Mouse (Mus musculus) MEL (cell line): ENCODE data around the gene Defb45. TPM values are rescaled to one million over a fixed set of nuclear protein-coding genes. Genes with fewer than 3 reads are reported as not detected.

ENCODE experiments used
- DNase-seq: peaks from one replicate; pipeline ENCODE4 v3.0.0; 2011; ENCODE audit warnings: low read depth, low spot score
- H3K27ac ChIP-seq: 2 replicates; pipeline ENCODE4 v1.5.1; 2012; ENCODE audit warnings: low read depth, mild to moderate bottlenecking, control low read depth, low read length, moderate library complexity; ENCODE audit not compliant: control insufficient read depth
- H3K27me3 ChIP-seq, 2 experiments: fragments of 150-350 bp in 1 of 2; sonication (generic) in 1 of 2; 2 replicates each; pipeline ENCODE4 v1.6.1; 2012; ENCODE audit warnings: low read length in 2 of 2, mild to moderate bottlenecking in 2 of 2, improper control_type of control experiment in 1 of 2, moderate library complexity in 1 of 2; ENCODE audit not compliant: insufficient read depth in 2 of 2, control insufficient read depth in 1 of 2
- H3K36me3 ChIP-seq, 2 experiments: 2 replicates each; pipeline ENCODE4 v1.6.1; 2012 to 2014; ENCODE audit warnings: low read length in 2 of 2, improper control_type of control experiment in 1 of 2, inconsistent platforms in 1 of 2, mild to moderate bottlenecking in 1 of 2; ENCODE audit not compliant: insufficient read depth in 2 of 2, control insufficient read depth in 1 of 2
- H3K4me1 ChIP-seq, 2 experiments: fragments of 150-350 bp in 1 of 2; sonication (generic) in 1 of 2; 2 replicates each; pipeline ENCODE4 v1.6.1; 2012; ENCODE audit warnings: low read length in 2 of 2, improper control_type of control experiment in 1 of 2, mild to moderate bottlenecking in 1 of 2; ENCODE audit not compliant: insufficient read depth in 2 of 2, control insufficient read depth in 1 of 2
- H3K4me3 ChIP-seq, 2 experiments: fragments of 150-350 bp in 1 of 2; sonication (generic) in 1 of 2; 2 replicates each; pipeline ENCODE4 v1.5.1; 2012; ENCODE audit warnings: low read depth in 2 of 2, low read length in 2 of 2, mild to moderate bottlenecking in 2 of 2, moderate library complexity in 2 of 2, control low read depth in 1 of 2, improper control_type of control experiment in 1 of 2; ENCODE audit not compliant: control insufficient read depth in 1 of 2, insufficient read depth in 1 of 2
- H3K79me2 ChIP-seq: 2 replicates; pipeline ENCODE4 v1.6.1; 2012; ENCODE audit warnings: mild to moderate bottlenecking, low read length, moderate library complexity; ENCODE audit not compliant: control insufficient read depth, poor library complexity, insufficient read depth
- H3K9ac ChIP-seq: 2 replicates; pipeline ENCODE4 v1.6.1; 2012; ENCODE audit warnings: low read depth, mild to moderate bottlenecking, control low read depth, low read length, moderate library complexity; ENCODE audit not compliant: control insufficient read depth, poor library complexity, severe bottlenecking
- H3K9me3 ChIP-seq: fragments of 150-350 bp; sonication (generic); replicated peaks from 2 replicates; pipeline ENCODE4 v1.6.1; 2012; ENCODE audit warnings: mild to moderate bottlenecking, low read length, improper control_type of control experiment, moderate library complexity; ENCODE audit not compliant: insufficient read depth
- EP300 ChIP-seq, 2 experiments: IDR thresholded peaks; 2 replicates each; pipeline ENCODE4 v1.6.1; 2011; ENCODE audit warnings: improper control_type of control experiment in 2 of 2, low read length in 2 of 2, low read depth in 1 of 2, mild to moderate bottlenecking in 1 of 2
- ETS1 ChIP-seq: IDR thresholded peaks from 2 replicates; pipeline ENCODE4 v1.6.1; 2012; ENCODE audit warnings: low read depth, mild to moderate bottlenecking, inconsistent platforms, low read length, improper control_type of control experiment, moderate library complexity
- GABPA ChIP-seq: IDR thresholded peaks from 2 replicates; pipeline ENCODE4 v1.6.1; 2012; ENCODE audit warnings: low read depth, mild to moderate bottlenecking, inconsistent platforms, low read length, improper control_type of control experiment, moderate library complexity
- GATA1 ChIP-seq: IDR thresholded peaks from 2 replicates; pipeline ENCODE4 v1.6.1; 2011; ENCODE audit warnings: low read depth, low read length, improper control_type of control experiment
- JUND ChIP-seq: IDR thresholded peaks from 2 replicates; pipeline ENCODE4 v1.6.1; 2011; ENCODE audit warnings: low read depth, mild to moderate bottlenecking, improper control_type of control experiment, low read length
- KAT2A ChIP-seq: conservative IDR thresholded peaks from 2 replicates; pipeline ENCODE4 v1.6.1; 2012; ENCODE audit warnings: low read depth, low read length, improper control_type of control experiment, inconsistent platforms
- MAZ ChIP-seq: IDR thresholded peaks from 2 replicates; pipeline ENCODE4 v1.6.1; 2012; ENCODE audit warnings: low read depth, mild to moderate bottlenecking, inconsistent platforms, low read length, improper control_type of control experiment
- MEF2A ChIP-seq: IDR thresholded peaks from 2 replicates; pipeline ENCODE4 v1.6.1; 2014; ENCODE audit warnings: low read depth, mild to moderate bottlenecking, inconsistent platforms, low read length, improper control_type of control experiment; ENCODE audit not compliant: poor library complexity, insufficient replicate concordance, severe bottlenecking; ENCODE audit errors: extremely low read depth
- MXI1 ChIP-seq: IDR thresholded peaks from 2 replicates; pipeline ENCODE4 v1.6.1; 2011; ENCODE audit warnings: mild to moderate bottlenecking, low read depth, low read length, improper control_type of control experiment
- MYB ChIP-seq: IDR thresholded peaks from 2 replicates; pipeline ENCODE4 v1.6.1; 2011; ENCODE audit warnings: mild to moderate bottlenecking, low read depth, low read length, improper control_type of control experiment
- NELFE ChIP-seq: IDR thresholded peaks from 2 replicates; pipeline ENCODE4 v1.6.1; 2011; ENCODE audit warnings: low read depth, low read length, improper control_type of control experiment
- POLR2A ChIP-seq, 2 experiments: IDR thresholded peaks; 2 replicates each; pipeline ENCODE4 v1.6.1; 2011 to 2012; ENCODE audit warnings: low read length in 2 of 2, mild to moderate bottlenecking in 2 of 2, control low read depth in 1 of 2, improper control_type of control experiment in 1 of 2, low read depth in 1 of 2, moderate library complexity in 1 of 2; ENCODE audit not compliant: control insufficient read depth in 1 of 2, insufficient read depth in 1 of 2, poor library complexity in 1 of 2
- POLR2AphosphoS5 ChIP-seq: IDR thresholded peaks from 2 replicates; pipeline ENCODE4 v1.6.1; 2012; ENCODE audit warnings: low read depth, borderline replicate concordance, mild to moderate bottlenecking, inconsistent platforms, low read length, moderate library complexity, mixed read lengths
- TAL1 ChIP-seq: IDR thresholded peaks from 2 replicates; pipeline ENCODE4 v1.6.1; 2012; ENCODE audit warnings: mild to moderate bottlenecking, inconsistent platforms, low read length, moderate library complexity, mixed read lengths
- UBTF ChIP-seq: IDR thresholded peaks from 2 replicates; pipeline ENCODE4 v1.6.1; 2012; ENCODE audit warnings: low read depth, mild to moderate bottlenecking, inconsistent platforms, low read length, improper control_type of control experiment, moderate library complexity, borderline replicate concordance; ENCODE audit not compliant: insufficient read depth
- USF1 ChIP-seq: IDR thresholded peaks from 2 replicates; pipeline ENCODE4 v1.6.1; 2014; ENCODE audit warnings: low read depth, mild to moderate bottlenecking, inconsistent platforms, low read length, improper control_type of control experiment, moderate library complexity
- USF2 ChIP-seq, 2 experiments: IDR thresholded peaks; 2 replicates each; pipeline ENCODE4 v1.6.1; 2011 to 2012; ENCODE audit warnings: improper control_type of control experiment in 2 of 2, low read length in 2 of 2, borderline replicate concordance in 1 of 2, inconsistent platforms in 1 of 2, low read depth in 1 of 2, mild to moderate bottlenecking in 1 of 2; ENCODE audit not compliant: insufficient read depth in 1 of 2
- ZC3H11A ChIP-seq: IDR thresholded peaks from 2 replicates; pipeline ENCODE4 v1.6.1; 2012; ENCODE audit warnings: low read depth, mild to moderate bottlenecking, inconsistent platforms, low read length, improper control_type of control experiment
- ZKSCAN1 ChIP-seq: IDR thresholded peaks from 2 replicates; pipeline ENCODE4 v1.6.1; 2012; ENCODE audit warnings: low read depth, mild to moderate bottlenecking, inconsistent platforms, low read length, improper control_type of control experiment, moderate library complexity
- ZMIZ1 ChIP-seq: IDR thresholded peaks from 2 replicates; pipeline ENCODE4 v1.6.1; 2012; ENCODE audit warnings: low read depth, mild to moderate bottlenecking, inconsistent platforms, low read length, improper control_type of control experiment, moderate library complexity
- ZNF384 ChIP-seq: IDR thresholded peaks from 2 replicates; pipeline ENCODE4 v1.6.1; 2012; ENCODE audit warnings: low read depth, mild to moderate bottlenecking, inconsistent platforms, low read length, improper control_type of control experiment
- polyA plus RNA-seq, 2 experiments: library from polyadenylated mRNA; stranded (reverse) in 1 of 2; unstranded in 1 of 2; fragments of >175 nt in 1 of 2; fragments of >200 nt in 1 of 2; gene quantifications; 2 replicates each; pipeline versions ENCODE4 v1.2.1 to v1.2.4; 2012; ENCODE audit warnings: low replicate concordance in 2 of 2, low read depth in 1 of 2; ENCODE audit not compliant: insufficient read length in 2 of 2, insufficient read depth in 1 of 2, missing spikeins in 1 of 2
- total RNA-seq: library from RNA; depleted of rRNA; stranded (reverse); fragments of 300-350 nt; gene quantifications from 2 replicates; pipeline ENCODE4 v1.2.3, GENCODE M21; 2012

The Defb45 gene
- total and polyA plus RNA-seq, 3 experiments: not detected

- Histone ChIP-seq H3K27me3 (no peaks in the 10 kb centered on the region; a peak in 1 of 4 replicates), H3K4me3 (no peak overlapping the region), H3K4me1 (no peaks in the 10 kb centered on the region), H3K79me2 (no peaks in the 10 kb centered on the region), H3K27ac (no peak overlapping the region), H3K36me3 (no peaks in the 10 kb centered on the region), H3K9me3 (no peaks in the 10 kb centered on the region), H3K9ac (no peak overlapping the region)
- TF ChIP-seq MAZ (no peak), NELFE (no peak), ZKSCAN1 (no peak), MYB (no peak), ZNF384 (no peak), USF1 (no peak), POLR2A (IDR thresholded peaks at IDR 0.05; ENCODE audit: control insufficient read depth in 1 of 2, insufficient read depth in 1 of 2, low read depth in 1 of 2, low read length in 2 of 2, poor library complexity in 1 of 2) (no peak), ZC3H11A (no peak), ETS1 (no peak), GABPA (no peak), MEF2A (no peak), ZMIZ1 (no peak), GATA1 (no peak), EP300 (IDR thresholded peaks at IDR 0.05; ENCODE audit: low read depth in 1 of 2, low read length in 2 of 2) (no peak)
- DNase-seq: no peak
Observed at GRCm38 (mm10) chr2:152624566-152624965, 25.4 kb upstream of the Defb45 start.

- DNase-seq: no peak
- H3K27ac ChIP-seq: no peak within 1 kb of the TSS
- H3K79me2 ChIP-seq: no peaks in the 10 kb centered on the region
- peaks cover 0 to 1% of the 10 kb centered on the region in 2 experiments; a peak in 1 of 4 replicates for H3K27me3 ChIP-seq
- no peak within 1 kb of the TSS for H3K4me3 ChIP-seq
- H3K4me1 ChIP-seq: no peaks in the 10 kb centered on the region
- H3K36me3 ChIP-seq: no peaks in the 10 kb centered on the region
- no peak within 1 kb of the TSS for H3K9ac ChIP-seq
- H3K9me3 ChIP-seq: no peaks in the 10 kb centered on the region
- TF ChIP-seq UBTF (no peak), ZNF384 (no peak), GATA1 (no peak), MEF2A (no peak), GABPA (no peak), MXI1 (no peak), JUND (no peak), ZKSCAN1 (no peak), NELFE (no peak), TAL1 (no peak), USF2 (IDR thresholded peaks at IDR 0.05; ENCODE audit: borderline replicate concordance in 1 of 2, insufficient read depth in 1 of 2, low read depth in 1 of 2, low read length in 2 of 2) (no peak), KAT2A (no peak), MAZ (no peak), POLR2AphosphoS5 (no peak)
Observed at GRCm38 (mm10) chr2:152622953-152623352, 23.8 kb upstream of the Defb45 start, which contains the start of gene Defb25. Gene Defb25 (minus strand): TSS chr2:152623053.
